Mouse (Mus musculus): Measurements from ENCODE around the gene Ube2z.

Gene Ube2z

DNA sequence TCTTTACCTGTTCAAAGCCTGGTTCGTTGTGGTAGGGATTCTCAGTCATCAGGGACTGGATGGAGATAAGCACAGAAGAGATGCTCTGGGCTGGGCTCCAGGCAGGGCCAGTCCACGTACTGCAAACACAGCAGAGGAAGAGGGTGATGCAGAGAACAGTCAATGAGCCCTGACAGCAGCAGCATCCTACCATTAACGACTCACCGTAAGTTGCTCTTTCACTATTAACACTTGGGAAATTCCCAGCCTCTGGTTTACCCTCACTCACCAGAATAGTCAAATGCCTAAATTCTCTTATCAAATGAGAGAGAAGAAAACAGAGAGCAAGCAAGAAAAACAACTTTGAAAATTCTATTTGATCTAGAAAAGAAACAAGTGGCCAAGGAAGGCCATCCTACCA, 6.9 kb downstream of the Ube2z start:
- no peak for DNase-seq (ENCODE audit: low spot score)

DNA sequence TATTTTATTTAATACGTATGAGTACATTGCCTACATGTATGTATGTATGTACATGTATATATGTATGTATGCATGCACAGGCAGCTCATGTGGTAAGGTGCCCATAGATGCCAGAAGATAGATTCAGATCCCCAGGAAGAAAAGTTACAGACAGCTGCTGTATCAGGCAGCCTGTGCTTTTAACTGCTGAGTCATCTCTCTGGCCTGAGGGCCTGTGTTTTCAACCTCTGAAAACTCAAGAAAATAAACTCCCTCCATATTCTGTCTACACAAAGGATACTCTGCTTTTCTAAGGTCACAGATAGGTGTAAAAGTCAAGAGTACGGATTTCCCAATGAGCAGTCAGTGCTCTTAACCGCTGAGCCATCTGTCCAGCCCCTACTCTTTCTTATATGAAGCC, 14.3 kb downstream of the Ube2z start:
- no peak for DNase-seq (ENCODE audit: low spot score)

DNA sequence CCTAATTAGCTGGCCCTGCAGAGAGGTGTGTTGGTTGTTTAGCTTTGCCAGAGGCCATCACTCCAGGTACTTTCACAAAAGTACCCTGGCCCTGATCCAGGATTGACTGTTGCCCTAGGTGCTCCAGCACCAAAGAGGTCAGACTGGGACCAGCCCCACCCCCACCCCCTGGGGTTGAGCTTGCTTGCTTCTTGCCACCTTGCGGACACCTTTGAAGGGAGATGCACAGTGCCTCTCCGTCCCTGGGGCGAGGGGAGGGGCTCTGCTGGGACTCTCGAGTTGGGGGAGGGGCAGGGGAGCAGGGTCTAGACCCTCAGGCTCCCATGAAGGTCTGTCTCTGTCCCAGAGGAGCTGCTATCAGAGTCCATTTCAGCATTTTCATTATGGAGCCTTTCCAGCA, 15.2 kb downstream of the Ube2z start:
- no peak for DNase-seq (ENCODE audit: low spot score)

DNA sequence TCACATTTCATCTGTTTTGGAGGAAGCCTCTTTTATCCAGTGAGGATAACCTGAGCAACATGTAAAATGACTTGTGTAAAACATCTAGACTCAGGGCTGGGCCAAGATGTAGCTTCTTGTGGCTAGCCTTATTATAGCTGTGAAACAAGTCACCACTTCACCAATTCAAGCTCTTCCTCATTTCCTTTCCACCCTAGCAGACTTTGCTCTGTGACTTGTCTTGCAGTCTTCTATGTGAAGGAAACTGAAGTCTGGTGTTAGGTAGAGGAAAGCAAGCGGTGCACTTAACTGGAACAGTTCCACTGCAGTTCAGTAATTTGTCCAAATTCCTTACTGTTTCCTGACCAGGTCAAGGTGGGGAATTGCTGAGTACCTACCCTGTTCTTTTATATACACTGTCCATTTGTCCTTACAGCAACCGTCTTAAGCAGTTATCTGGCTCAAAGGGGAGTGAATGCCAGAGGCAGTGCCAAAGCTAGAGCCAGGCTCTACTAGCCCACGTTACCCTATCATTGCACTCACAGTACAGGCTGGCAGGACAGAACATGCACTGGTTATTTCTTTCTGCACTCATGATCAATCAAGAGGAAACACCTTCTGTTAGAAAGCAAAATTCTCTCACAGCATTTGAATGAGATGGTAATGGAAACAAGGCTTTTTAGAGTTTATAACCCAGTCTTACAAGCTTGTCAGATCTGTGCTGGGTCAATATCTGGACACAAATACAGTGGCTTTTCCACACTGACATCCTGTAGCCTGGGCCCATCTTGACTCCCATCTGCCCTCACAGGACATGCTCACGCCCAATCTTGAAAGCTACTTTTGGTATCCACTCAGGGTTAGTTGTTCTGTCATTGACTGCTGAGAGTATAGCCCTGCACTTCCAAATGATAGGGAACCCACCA, 17.5 kb downstream of the Ube2z start:
- no peak for DNase-seq (ENCODE audit: low spot score)

DNA sequence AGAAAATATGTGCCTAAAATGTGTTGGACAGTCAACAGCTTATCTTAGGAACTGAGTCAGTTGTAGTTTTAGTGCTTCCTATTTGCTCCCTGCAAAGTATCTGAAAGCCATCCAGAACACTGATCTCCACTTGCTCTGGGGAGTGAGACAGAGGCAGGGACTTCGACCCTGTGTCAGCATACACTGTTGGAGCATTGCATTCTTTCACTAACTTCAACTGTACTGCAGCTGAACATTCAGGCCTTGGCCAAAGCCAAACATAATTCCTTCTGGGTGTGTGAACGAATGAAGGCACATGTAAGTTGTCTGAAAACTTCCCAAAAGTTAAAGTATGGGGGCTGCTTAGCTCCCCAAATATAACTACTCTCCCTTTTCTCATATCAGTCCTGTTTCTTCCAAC, 18.4 kb downstream of the Ube2z start:
- no peak for DNase-seq (ENCODE audit: low spot score)

DNA sequence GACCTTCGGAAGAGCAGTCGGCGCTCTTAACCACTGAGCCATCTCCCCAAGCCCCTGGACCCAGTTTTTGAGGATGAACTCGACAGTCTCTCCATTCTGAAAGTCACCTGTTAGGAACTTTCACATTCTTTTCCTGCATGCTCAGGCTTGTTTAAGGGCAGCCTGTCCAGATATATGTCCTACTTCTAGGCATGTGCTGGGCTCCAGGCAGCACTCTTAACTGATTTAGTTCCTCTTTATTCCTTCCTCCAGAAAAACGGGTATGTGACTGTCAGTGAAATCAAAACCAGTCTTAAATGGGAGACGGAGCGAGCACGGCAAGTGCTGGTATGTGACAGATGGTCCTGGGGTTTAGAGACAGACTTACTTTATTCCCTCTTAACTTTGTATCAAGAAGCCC, 19.2 kb downstream of the Ube2z start:
- no peak for DNase-seq (ENCODE audit: low spot score)

DNA sequence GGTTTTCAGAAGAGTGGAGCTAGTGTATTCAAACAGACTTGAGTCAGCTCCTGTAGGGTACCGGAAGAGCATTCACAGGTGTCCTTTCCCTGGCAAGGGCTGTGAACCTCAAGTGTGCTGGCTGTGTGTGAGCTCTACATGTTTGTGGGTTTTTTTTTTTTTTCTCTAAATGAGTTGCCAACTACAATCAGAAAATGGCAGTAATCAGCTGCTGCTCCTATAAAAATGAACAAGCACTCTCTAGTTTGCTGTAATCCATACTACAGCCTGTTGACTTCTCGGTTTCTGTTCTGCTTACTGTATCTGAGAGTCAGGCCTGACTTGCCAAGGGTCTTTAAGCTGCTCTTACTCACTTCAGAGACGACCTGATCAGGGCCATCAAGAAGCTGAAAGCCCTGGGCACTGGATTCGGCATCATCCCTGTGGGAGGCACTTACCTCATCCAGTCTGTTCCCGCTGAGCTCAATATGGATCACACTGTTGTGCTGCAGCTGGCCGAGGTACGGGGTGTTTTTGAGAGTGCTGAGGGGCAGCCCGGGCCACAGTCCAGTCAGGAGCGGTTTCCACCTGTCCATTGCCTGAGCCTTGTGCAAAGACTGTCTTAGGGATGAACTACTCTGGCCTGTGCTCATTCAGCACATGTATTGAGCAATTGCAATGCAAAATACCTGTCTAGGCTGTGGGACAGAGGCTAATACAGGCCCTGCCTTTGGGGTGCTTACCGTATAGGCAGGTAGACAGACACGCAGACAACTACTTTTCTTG, 20.2 kb downstream of the Ube2z start:
- no peak for DNase-seq (ENCODE audit: low spot score)

DNA sequence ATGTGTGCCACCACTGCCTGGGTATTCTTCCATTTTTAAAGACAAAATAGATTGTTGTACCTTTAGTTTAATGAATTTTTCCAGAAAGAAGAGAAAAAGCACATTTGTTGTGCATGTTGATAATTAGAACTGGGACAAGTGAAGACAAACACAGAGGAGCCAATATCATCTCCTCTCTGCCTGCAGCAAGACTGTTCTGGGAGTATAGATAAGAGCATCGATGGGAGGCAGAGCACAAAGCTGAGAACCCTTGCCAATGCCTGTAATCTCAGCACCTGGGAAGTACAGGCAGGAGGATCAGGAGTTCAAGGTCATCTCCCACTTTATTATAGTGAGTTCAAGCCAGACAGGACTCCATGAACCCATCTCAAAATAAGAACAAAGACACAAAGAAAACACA, 26.6 kb downstream of the Ube2z start:
- DNase-seq (ENCODE audit: low spot score): no peak

DNA sequence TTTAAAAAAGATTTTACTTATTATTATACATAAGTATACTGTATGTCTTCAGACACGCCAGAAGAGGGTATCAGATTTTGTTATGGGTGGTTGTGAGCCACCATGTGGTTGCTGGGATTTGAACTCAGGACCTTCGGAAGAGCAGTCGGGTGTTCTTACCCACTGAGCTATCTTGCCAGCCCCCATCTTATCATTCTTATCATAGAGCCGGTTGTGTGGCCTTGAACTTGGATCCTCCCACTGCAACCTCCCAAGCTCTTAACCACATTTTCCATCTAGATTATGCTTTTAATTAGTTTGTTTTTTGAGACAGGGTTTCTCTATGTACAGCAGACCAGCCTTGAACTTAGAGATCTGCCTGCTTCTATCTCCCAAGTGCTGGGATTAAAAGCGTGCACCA, 27.7 kb downstream of the Ube2z start:
- no peak for DNase-seq (ENCODE audit: low spot score)

DNA sequence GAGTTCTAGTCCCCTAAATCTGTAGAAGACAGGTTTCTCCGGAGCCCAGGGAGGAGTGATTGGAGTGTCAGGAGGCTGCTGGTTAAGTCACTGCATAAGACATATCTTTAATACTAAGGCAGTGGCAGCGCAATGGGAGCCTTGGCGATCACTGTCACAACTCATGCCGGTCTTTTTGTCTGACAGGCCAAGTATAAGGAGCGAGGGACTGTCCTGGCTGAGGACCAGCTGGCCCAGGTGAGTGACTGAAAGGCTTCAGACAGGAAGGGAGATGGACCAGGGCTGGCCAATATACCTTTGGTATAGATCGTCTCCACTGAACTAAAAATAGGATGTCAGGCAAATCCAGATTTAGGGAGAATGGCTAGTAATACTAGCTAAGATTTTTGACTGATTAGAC, 30.1 kb downstream of the Ube2z start:
- no peak for DNase-seq (ENCODE audit: low spot score)

DNA sequence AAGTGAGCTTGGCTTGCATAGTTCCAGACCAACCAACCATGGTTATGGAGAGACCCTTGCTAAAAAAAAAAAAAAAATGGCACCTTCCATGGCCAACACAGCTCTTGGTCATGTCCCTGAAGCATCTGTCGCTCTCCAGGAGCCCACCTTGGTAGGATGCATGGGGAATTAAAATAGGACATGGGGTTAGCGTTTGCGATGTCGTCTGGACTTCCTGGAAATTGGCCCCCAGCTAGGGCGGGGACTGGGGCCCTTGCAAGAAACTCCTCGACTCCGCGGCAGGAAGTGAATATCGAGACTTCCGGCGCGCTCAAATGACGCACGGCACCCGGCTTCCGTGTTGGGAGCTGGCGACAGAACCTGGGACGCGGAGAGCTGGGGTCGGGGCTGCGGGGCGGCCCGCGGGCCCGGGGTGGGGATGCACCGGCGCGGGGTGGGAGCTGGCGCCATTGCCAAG, 30.6 kb downstream of the Ube2z start, which contains the start of gene Snf8:
TSS of gene Snf8 (plus strand) at position 290 of the 457 bp plus-strand sequence.
- peak; percentile 95 for DNase-seq (ENCODE audit: low spot score)

DNA sequence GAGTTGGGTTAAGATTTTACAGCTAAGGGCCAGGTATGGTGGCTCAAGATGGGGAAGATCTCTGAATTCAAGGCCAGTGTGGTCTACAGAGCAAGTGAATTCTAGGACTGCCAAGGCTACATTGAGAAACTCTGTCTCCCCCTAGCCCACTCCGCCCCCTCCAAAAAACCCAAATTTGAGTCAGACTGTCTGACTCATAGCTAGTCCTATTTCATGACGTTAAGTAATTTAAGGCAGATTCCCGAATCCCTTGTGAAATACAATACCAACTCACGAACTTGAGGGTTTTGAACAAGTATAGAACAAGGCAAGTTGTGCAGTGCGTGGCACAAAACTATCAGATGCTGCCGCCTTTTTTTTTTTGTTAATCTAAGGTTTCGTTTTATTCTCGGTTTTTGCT, 31.1 kb downstream of the Ube2z start:
- no peak for DNase-seq (ENCODE audit: low spot score)

DNA sequence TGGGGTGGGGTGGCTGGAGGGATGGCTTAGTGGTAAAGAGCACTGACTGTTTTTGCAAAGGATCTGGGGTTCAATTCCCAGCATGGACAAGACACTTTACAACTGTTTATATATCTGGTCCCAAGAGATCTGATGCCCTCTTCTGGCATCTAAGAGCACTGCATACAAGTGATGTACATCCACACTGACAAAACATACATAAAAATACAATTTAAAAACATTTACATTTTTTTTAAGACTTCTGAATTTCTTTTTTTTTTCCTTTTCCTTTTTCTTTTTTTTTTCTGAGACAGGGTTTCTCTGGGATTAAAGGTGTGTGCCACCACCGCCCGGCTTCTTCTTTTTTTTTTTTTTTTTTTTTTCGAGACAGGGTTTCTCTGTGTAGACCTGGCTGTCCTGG, 31.9 kb downstream of the Ube2z start:
- DNase-seq (ENCODE audit: low spot score): peak; percentile 51

DNA sequence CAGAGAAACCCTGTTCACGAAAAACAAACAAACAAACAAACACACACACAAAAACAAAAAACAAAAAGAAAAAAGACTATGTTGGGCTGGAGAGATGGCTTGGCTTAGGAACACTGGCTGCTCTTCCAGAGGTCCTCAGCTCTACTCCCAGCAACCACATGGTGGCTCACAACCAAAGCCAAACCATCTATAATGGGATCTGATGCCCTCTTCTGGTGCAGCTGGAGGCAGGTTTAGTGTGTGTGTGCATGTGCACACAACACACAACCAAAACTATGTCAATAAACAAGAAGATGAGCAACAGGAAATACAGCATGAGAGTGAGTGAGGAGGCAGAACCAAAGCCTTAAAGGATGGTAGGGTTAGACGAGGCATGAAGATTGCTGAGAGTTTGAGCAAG, 33.5 kb downstream of the Ube2z start:
- no peak for DNase-seq (ENCODE audit: low spot score)

DNA sequence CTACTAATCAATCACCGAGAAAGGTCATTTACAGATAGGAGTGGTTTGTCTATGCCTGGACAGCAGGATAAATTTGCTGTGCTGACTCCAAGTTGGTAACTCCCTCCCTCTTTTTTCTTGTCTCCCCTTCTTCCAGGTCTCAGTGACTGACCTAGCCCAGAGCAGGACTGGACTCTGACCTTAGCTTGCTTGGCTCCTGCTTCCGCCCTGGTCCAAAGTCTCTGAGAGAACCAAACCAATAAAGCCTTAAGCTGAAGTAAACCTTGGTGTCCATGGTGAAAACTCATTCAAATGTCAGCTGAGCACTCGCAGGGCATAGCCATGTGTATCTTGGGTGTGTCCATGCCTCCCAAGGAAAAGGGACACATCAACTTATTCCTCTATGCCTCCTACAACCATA, 34.6 kb downstream of the Ube2z start:
- DNase-seq (ENCODE audit: low spot score): no peak

DNA sequence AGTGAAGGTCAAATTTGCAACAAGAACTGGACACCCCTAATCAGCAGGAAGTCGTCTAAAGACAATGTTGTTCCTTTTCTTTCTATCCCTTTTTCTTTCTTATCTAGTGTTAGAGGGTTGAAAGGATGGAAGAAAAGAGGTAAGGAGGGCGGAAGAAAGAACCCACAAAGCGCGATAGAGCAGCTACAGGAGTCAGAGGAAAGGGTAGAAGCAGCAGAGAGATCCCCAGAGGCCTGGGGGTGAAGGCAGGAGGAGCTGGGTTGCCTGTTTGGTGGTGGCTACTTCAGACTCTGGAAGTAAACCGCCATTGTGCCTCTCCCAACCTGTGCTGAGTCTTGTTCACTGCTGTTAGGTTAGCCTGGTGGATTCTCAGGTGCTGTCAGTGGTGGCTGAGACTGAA, 37.1 kb downstream of the Ube2z start:
- no peak for DNase-seq (ENCODE audit: low spot score)

DNA sequence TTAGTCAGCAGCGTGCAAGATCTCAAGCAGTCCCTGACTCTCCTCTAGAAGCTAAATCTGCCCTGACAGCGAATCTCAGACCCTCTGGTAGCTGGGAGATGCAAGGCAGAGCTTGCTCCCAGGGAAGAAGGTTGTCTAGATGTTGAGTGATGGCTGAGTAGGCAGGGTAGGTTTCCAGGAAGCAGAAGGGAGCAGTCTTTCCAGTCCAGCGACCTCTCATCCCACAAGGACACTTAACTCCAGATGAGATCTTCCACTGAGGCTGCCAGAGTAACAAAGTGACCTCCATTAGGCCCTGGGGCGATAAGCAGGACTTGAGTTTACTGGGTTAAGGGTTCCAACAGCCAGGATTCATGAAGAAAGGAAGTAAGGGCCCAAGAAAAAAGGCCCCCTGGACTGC, 44.6 kb downstream of the Ube2z start:
- DNase-seq (ENCODE audit: low spot score): no peak

DNA sequence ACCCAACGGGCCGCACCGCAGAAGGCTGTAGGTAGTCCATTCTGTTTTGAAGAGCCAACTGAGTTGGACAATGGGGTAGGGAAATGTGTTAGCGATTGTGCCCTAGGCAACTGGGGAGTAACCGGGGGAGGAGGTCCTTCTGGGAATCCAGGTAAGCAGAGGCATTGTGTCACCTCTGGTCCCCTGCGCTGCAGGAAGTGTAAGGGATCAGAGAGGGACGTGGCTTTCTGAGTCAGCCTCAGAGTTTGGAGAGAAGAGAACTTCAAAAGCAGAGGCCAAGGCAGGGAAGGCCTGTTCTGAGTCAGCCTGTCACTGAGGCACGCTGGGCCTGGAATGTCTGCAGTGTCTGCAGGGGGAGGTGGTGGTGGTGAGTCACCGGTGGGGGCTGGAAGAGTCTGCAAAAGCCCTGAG, 47.2 kb downstream of the Ube2z start:
- DNase-seq (ENCODE audit: low spot score): no peak

DNA sequence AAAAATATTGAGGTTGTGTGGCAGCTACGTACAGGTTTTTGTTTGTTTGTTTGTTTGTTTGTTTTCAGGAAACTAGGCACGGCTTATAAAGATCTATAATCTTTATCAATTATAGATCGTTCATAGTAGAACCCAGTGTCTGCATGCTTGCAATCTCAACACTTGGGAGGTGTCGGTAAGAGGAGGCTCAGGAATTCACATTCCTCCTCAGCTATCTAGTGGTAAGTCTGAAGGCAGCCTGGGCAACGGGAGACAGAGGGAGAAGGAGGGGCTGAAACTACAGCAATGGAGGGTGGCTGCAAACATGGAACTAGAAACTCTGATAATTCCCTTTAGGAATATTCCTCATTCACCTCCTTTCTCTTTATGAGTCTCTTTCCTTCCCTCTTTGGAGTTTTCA, 49.8 kb downstream of the Ube2z start:
- no peak for DNase-seq (ENCODE audit: low spot score)

DNA sequence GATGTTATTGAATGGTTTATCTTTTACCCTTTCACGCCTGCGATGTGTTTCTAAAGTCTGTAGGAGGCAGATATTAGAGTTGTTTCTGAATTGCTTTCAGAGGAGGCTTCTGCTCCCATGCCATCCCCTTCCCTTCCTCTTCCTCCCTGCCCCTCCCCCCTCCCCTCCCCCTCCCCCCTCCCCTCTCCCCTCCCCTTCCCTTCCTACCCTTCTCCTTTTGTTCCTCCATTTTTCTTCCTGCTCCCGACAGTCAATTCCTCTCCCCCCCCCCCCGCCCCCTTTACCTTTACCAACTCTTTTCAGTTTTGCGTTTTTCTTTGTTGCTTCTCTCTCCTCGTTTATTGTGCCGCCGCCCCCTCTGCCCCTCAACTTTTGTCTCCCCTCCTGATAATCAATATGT, 53.2 kb downstream of the Ube2z start:
- DNase-seq (ENCODE audit: low spot score): no peak

DNA sequence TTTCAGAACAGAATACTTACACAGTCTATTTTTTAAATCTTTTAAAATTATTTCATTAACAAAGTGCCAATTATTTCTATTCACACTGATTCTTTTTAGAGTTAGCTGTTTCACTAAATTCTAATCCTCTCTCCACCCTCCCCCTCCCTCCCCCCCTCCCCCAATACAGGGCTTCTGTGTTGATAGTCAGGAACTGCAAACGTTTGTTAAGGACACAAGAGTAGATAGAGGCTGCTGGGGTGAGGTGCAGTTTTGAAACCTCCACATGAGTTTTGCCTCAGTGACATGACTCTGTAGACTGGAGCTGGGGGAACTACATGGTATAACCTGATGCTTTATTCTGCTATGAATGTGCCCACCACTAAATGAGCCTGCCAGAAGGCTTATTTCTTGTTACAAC, 56.4 kb downstream of the Ube2z start:
- peak; percentile 61 for DNase-seq (ENCODE audit: low spot score)

DNA sequence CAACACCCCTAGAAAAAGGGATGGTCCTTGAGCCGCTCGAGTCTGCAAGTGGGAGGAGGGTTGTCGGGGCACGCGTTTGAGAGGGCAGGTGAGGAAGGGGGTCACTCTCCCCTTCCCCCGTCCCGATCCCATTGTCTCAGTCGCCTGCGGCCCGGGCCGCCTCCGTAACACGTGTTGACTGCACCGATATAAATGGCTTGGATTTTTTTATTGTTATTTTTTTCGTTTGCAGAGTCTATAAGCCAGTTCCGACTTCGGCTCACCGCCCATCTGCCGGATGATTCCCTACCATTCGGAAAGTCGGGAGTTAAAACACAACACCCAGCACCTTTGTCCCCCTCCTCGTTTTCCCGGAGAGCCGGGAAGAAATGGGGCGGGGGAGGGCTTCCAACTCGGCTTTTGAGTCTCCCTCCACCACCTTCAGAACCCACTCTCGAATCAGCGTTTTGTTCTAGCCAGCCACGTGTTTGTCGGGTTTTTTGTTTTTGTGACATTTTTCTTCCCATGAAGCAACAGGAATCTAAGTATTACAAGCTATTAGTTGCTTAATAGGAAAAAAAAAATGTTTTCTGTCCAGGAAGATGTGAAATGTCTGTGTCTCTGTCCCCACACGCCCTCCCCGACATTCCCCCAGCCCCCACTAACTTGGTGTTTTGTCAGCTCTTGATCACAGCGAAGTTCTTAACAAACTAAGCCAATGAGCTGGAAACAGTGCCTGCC, 57.5 kb downstream of the Ube2z start:
- peak; percentile 81 for DNase-seq (ENCODE audit: low spot score)
